Comparison of ENCODE assay signal across 8 mouse cellular contexts in the genomic region with DNA sequence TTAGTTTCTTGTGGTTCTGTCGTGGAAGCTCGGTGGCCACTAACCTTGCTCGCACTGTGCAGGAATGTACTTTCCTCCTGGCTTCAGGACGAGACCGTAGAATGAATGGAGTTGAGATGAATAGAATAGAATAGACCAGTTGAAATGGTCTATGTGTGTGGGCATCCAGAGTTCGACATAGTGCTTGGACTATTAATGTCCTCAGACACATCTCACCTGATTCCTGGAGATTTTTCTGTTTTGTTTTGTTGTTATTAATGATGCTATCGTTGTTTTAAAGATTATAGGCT. TPM values are rescaled to one million over a fixed set of nuclear protein-coding genes. Genes with fewer than 3 reads are reported as not detected.
A peak's percentile ranks its signal among the peaks of the same experiment; 100 is the strongest.
DNase-seq lines count a peak whose midpoint lies in the region; ATAC-seq and TF ChIP-seq lines count a peak whose summit lies in the region.

No protein-coding gene starts in this region.

- TF ChIP-seq CTCF in heart, postnatal 0 days (IDR thresholded peaks at IDR 0.05; ENCODE audit: low read depth): no peak

- no peak for TF ChIP-seq EP300 in heart, postnatal 0 days (IDR thresholded peaks at IDR 0.05; ENCODE audit: low read depth)

- H3K27me3 ChIP-seq in heart, postnatal 0 days (ENCODE audit: control insufficient read depth, insufficient read depth, low read length): no peaks in the 10 kb centered on the region
- no peaks in the 10 kb centered on the region for H3K27me3 ChIP-seq in hindbrain, embryonic 10.5 days (ENCODE audit: insufficient read depth, poor library complexity, severe bottlenecking)
- no peaks in the 10 kb centered on the region for H3K27me3 ChIP-seq in midbrain, embryonic 12.5 days

- no peak for DNase-seq in heart, postnatal 0 days (ENCODE audit: low spot score)
- DNase-seq in heart, postnatal 25 days (ENCODE audit: low spot score): no peak
- DNase-seq in MN1 (ENCODE audit: low spot score) (peak; percentile 14), adipocyte (ENCODE audit: low spot score) (no peak)
- no peak for DNase-seq in hindbrain, embryonic 10.5 days (ENCODE audit: low spot score)
- no peak for DNase-seq in gastrocnemius, postnatal 10 days

- H3K27ac ChIP-seq in heart, postnatal 0 days (ENCODE audit: low read depth): peak overlapping the region; percentile 84; the same call in 1 of the 2 replicates
- H3K27ac ChIP-seq in hindbrain, embryonic 10.5 days: peak overlapping the region; percentile 98
- no peak overlapping the region for H3K27ac ChIP-seq in midbrain, embryonic 12.5 days (replicated peaks)

- 9% methylated on average over 7 of the region's 7 CpGs for WGBS in heart, postnatal 0 days
- WGBS in hindbrain, embryonic 10.5 days: 10% methylated on average over 7 of the region's 7 CpGs
- 9% methylated on average over 7 of the region's 7 CpGs for WGBS in midbrain, embryonic 12.5 days

- H3K4me2 ChIP-seq in heart, postnatal 0 days (ENCODE audit: low read depth, low read length): peak overlapping the region; percentile 85
- H3K4me2 ChIP-seq in midbrain, embryonic 12.5 days (replicated peaks): peak overlapping the region; percentile 72

- H3K36me3 ChIP-seq in heart, postnatal 0 days (replicated peaks; ENCODE audit: control insufficient read depth, insufficient read depth, low read length): 0 out of 2 replicates have a peak, but pooled peaks cover 4% of the 10 kb centered on the region
- H3K36me3 ChIP-seq in hindbrain, embryonic 10.5 days: peaks cover 26% of the 10 kb centered on the region
- H3K36me3 ChIP-seq in midbrain, embryonic 12.5 days: peaks cover 4% of the 10 kb centered on the region; the same call in 1 of the 2 replicates

- intact Hi-C loops in heart, postnatal 25 days (cut with DNase I): loop anchor here (5.0 kb wide), 1 partner anchor 53 kb away; the partner anchor contains the start of genes Pex1 and Rbm48

- H3K9ac ChIP-seq in heart, postnatal 0 days (replicated peaks; ENCODE audit: low read depth, low read length): peak overlapping the region; percentile 90
- H3K9ac ChIP-seq in midbrain, embryonic 12.5 days (replicated peaks): peak overlapping the region; percentile 87

- peaks cover 9% of the 10 kb centered on the region for H3K4me1 ChIP-seq in heart, postnatal 0 days (ENCODE audit: control insufficient read depth, insufficient read depth)
- peaks cover 15% of the 10 kb centered on the region for H3K4me1 ChIP-seq in hindbrain, embryonic 10.5 days (replicated peaks)
- peaks cover 13% of the 10 kb centered on the region for H3K4me1 ChIP-seq in midbrain, embryonic 12.5 days

- peak overlapping the region; percentile 89 for H3K4me3 ChIP-seq in heart, postnatal 0 days (ENCODE audit: low read depth, low read length)
- peak overlapping the region; percentile 86 for H3K4me3 ChIP-seq in hindbrain, embryonic 10.5 days
- H3K4me3 ChIP-seq in midbrain, embryonic 12.5 days: peak overlapping the region; percentile 90

- ATAC-seq in heart, postnatal 0 days (ENCODE audit: insufficient read depth, low read depth): no peak
- ATAC-seq in midbrain, embryonic 12.5 days (ENCODE audit: low FRiP score, low read depth): peak; percentile 19; the same call in 1 of the 2 replicates
- no peak for ATAC-seq in megakaryocyte progenitor cell, adult 5-6 weeks (replicated peaks; ENCODE audit: poor library complexity)

- no peaks in the 10 kb centered on the region for H3K9me3 ChIP-seq in heart, postnatal 0 days (replicated peaks; ENCODE audit: control insufficient read depth, low read length)
- H3K9me3 ChIP-seq in hindbrain, embryonic 10.5 days: peaks cover 6% of the 10 kb centered on the region; the same call in 1 of the 2 replicates
- H3K9me3 ChIP-seq in midbrain, embryonic 12.5 days: no peaks in the 10 kb centered on the region

RNA-seq across cellular contexts. Expression of gene Fam133b, which starts 0.8 kb away (rescaled TPM):
- total RNA-seq in heart, postnatal 0 days (2014; rRNA removed; ENCODE audit: low replicate concordance): 11.4 and 15.5 TPM in 2 replicates
- 12.9 and 15.0 TPM in 2 replicates for polyA plus RNA-seq in heart, postnatal 0 days (2015; fragmentation: Nextera tagmentation; extraction: Ambion mirVana)
- 10 to 100 TPM; 11.5 to 12.9 TPM for total RNA-seq in heart, postnatal 25 days (2021)
- polyA plus RNA-seq in hindbrain, embryonic 10.5 days (2016; fragmentation: Nextera tagmentation; extraction: Ambion mirVana): 24.5 and 35.5 TPM in 2 replicates
- polyA plus RNA-seq in midbrain, embryonic 12.5 days (2016; fragmentation: Nextera tagmentation; extraction: Ambion mirVana): 36.4 and 39.4 TPM in 2 replicates
- 82.1 and 105 TPM in 2 replicates for total RNA-seq in megakaryocyte progenitor cell, adult 5-6 weeks (2015)
- 98.5 and 129 TPM in 2 replicates for total RNA-seq in megakaryocyte progenitor cell, adult 5-6 weeks (2017)
- total RNA-seq in gastrocnemius, postnatal 10 days (2021): 10 to 100 TPM; 16.8 to 22.0 TPM

RNA-seq across cellular contexts. Expression of gene 1700109H08Rik, which starts 26.9 kb away (rescaled TPM):
- 2.8 and 5.6 TPM in 2 replicates for total RNA-seq in heart, postnatal 0 days (2014; rRNA removed; ENCODE audit: low replicate concordance)
- polyA plus RNA-seq in heart, postnatal 0 days (2015; fragmentation: Nextera tagmentation; extraction: Ambion mirVana): 0.67 and 0.68 TPM in 2 replicates
- 1 to 10 TPM; 1.4 to 1.6 TPM for total RNA-seq in heart, postnatal 25 days (2021)
- polyA plus RNA-seq in hindbrain, embryonic 10.5 days (2016; fragmentation: Nextera tagmentation; extraction: Ambion mirVana): 2.7 and 4.0 TPM in 2 replicates
- 4.3 and 4.9 TPM in 2 replicates for polyA plus RNA-seq in midbrain, embryonic 12.5 days (2016; fragmentation: Nextera tagmentation; extraction: Ambion mirVana)
- total RNA-seq in megakaryocyte progenitor cell, adult 5-6 weeks (2015): 21.7 and 34.3 TPM in 2 replicates
- total RNA-seq in megakaryocyte progenitor cell, adult 5-6 weeks (2017): 13.2 and 14.0 TPM in 2 replicates
- 1 to 10 TPM; 4.6 to 8.2 TPM for total RNA-seq in gastrocnemius, postnatal 10 days (2021)

RNA-seq across cellular contexts. Expression of gene Pex1, which starts 51.4 kb away (rescaled TPM):
- 7.9 and 27.8 TPM in 2 replicates for total RNA-seq in heart, postnatal 0 days (2014; rRNA removed; ENCODE audit: low replicate concordance)
- 8.4 and 9.4 TPM in 2 replicates for polyA plus RNA-seq in heart, postnatal 0 days (2015; fragmentation: Nextera tagmentation; extraction: Ambion mirVana)
- 1 to 10 TPM; 8.8 to 10.0 TPM for total RNA-seq in heart, postnatal 25 days (2021)
- 16.9 and 17.2 TPM in 2 replicates for polyA plus RNA-seq in hindbrain, embryonic 10.5 days (2016; fragmentation: Nextera tagmentation; extraction: Ambion mirVana)
- 21.0 and 24.8 TPM in 2 replicates for polyA plus RNA-seq in midbrain, embryonic 12.5 days (2016; fragmentation: Nextera tagmentation; extraction: Ambion mirVana)
- 18.6 and 34.9 TPM in 2 replicates for total RNA-seq in megakaryocyte progenitor cell, adult 5-6 weeks (2015)
- 17.3 and 19.4 TPM in 2 replicates for total RNA-seq in megakaryocyte progenitor cell, adult 5-6 weeks (2017)
- total RNA-seq in gastrocnemius, postnatal 10 days (2021): 1 to 10 TPM; 8.1 to 9.6 TPM

RNA-seq across cellular contexts. Expression of gene Rbm48, which starts 52.0 kb away (rescaled TPM):
- 3.5 and 9.5 TPM in 2 replicates for total RNA-seq in heart, postnatal 0 days (2014; rRNA removed; ENCODE audit: low replicate concordance)
- 5.9 and 6.2 TPM in 2 replicates for polyA plus RNA-seq in heart, postnatal 0 days (2015; fragmentation: Nextera tagmentation; extraction: Ambion mirVana)
- 1 to 10 TPM; 4.8 to 6.5 TPM for total RNA-seq in heart, postnatal 25 days (2021)
- polyA plus RNA-seq in hindbrain, embryonic 10.5 days (2016; fragmentation: Nextera tagmentation; extraction: Ambion mirVana): 11.1 and 14.3 TPM in 2 replicates
- polyA plus RNA-seq in midbrain, embryonic 12.5 days (2016; fragmentation: Nextera tagmentation; extraction: Ambion mirVana): 15.6 and 15.8 TPM in 2 replicates
- total RNA-seq in megakaryocyte progenitor cell, adult 5-6 weeks (2015): 13.0 and 15.4 TPM in 2 replicates
- total RNA-seq in megakaryocyte progenitor cell, adult 5-6 weeks (2017): 27.4 and 32.4 TPM in 2 replicates
- 1 to 10 TPM; 4.5 to 7.3 TPM for total RNA-seq in gastrocnemius, postnatal 10 days (2021)
